Comparison of ENCODE assay signal across 8 mouse cellular contexts in the genomic region with DNA sequence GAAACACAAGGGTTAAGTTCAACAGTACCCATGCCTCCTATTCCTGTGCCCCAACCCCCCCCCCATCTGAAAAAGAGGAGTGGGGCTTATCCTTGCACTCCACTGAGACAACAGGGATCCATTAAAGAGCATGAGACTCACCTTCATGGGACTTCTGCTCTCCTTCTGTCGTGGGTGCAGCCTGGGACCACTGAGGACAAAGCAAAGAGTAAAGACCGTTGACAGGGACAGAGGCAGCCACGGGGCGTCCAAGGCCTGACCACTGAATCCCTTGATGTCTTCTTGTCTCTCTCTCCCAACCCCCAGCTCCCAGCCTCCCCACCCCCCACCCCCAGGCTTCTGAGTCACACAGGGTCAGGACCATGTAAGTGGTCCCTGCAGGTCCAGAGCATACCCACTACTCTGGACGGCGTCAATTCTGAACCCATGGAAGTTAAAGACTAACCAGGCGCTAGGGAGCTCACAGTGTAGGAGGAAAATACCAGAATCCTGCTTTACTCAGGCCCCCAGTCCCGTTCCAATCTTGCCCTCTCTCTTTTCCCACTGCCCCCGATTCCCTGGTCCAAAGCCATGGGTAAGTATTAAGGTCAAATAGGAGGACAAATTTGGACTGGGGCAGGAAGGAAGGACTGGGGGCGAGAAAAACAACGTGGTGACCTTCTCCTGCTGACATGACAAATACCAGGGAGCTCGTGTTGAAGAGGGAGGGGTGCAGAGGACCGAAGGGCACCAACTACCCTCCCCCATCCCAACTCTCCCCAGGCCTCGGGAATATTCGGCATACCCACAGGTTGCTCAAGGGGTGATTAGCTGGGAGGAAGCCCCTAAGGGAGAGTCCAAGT. TPM values are rescaled to one million over a fixed set of nuclear protein-coding genes. Genes with fewer than 3 reads are reported as not detected.
DNase-seq lines count a peak whose midpoint lies in the region; ATAC-seq and TF ChIP-seq lines count a peak whose summit lies in the region.

No protein-coding gene starts in this region.

- no peak for TF ChIP-seq CTCF in lung, adult 2 months (IDR thresholded peaks at IDR 0.05; ENCODE audit: insufficient read depth, low read length)

- peak overlapping the region; percentile 88 for H3K9ac ChIP-seq in forebrain, embryonic 11.5 days (ENCODE audit: low read length)
- H3K9ac ChIP-seq in midbrain, embryonic 12.5 days (replicated peaks): peak overlapping the region; percentile 96; the same call in 1 of the 2 replicates

- DNase-seq in lung, adult 2 months: no peak
- no peak for DNase-seq in lung, adult 18-20 months
- DNase-seq in forebrain, embryonic 11.5 days (ENCODE audit: low spot score): no peak
- peak; percentile 76 for DNase-seq in kidney, adult 18-20 months
- DNase-seq in urinary bladder, postnatal 36 days (ENCODE audit: low spot score in 2 of 2): no peak
- no peak for DNase-seq in layer of hippocampus, adult 11-12 months (ENCODE audit: low spot score)

- no peaks in the 10 kb centered on the region; the same call in 1 of the 2 replicates for H3K27me3 ChIP-seq in forebrain, embryonic 11.5 days (ENCODE audit: control insufficient read depth, insufficient read depth, low read length)
- H3K27me3 ChIP-seq in midbrain, embryonic 12.5 days: peaks cover 5% of the 10 kb centered on the region; the same call in 1 of the 2 replicates

- no peak; the same call in 1 of the 2 replicates for TF ChIP-seq POLR2A in lung, adult 2 months (IDR thresholded peaks at IDR 0.05; ENCODE audit: borderline replicate concordance, extremely low read depth, low read depth, low read length)

- 23% methylated on average over 15 of the region's 15 CpGs for WGBS in lung, adult 2 months
- 34% methylated on average over 15 of the region's 15 CpGs for WGBS in forebrain, embryonic 11.5 days
- WGBS in midbrain, embryonic 12.5 days: 30% methylated on average over 15 of the region's 15 CpGs

- H3K4me1 ChIP-seq in lung, adult 2 months (ENCODE audit: control insufficient read depth, insufficient read depth, low read length): peaks cover 6% of the 10 kb centered on the region; the same call in 1 of the 2 replicates
- H3K4me1 ChIP-seq in forebrain, embryonic 11.5 days (replicated peaks; ENCODE audit: control insufficient read depth, insufficient read depth, low read length): peaks cover 29% of the 10 kb centered on the region
- H3K4me1 ChIP-seq in midbrain, embryonic 12.5 days: peaks cover 46% of the 10 kb centered on the region

- ATAC-seq in forebrain, embryonic 11.5 days (replicated peaks; ENCODE audit: low FRiP score): no peak
- no peak for ATAC-seq in midbrain, embryonic 12.5 days (ENCODE audit: low FRiP score, low read depth)
- no peak for ATAC-seq in cerebellum, adult (ENCODE audit: insufficient number of reproducible peaks, low FRiP score, low TSS enrichment)

- no peak overlapping the region; the same call in 1 of the 2 replicates for H3K27ac ChIP-seq in forebrain, embryonic 11.5 days (ENCODE audit: low read depth, low read length)
- H3K27ac ChIP-seq in midbrain, embryonic 12.5 days (replicated peaks): peak overlapping the region; percentile 92

- no peaks in the 10 kb centered on the region; the same call in 1 of the 2 replicates for H3K36me3 ChIP-seq in forebrain, embryonic 11.5 days (ENCODE audit: control insufficient read depth, insufficient read depth, low read length)
- peaks cover 19% of the 10 kb centered on the region for H3K36me3 ChIP-seq in midbrain, embryonic 12.5 days

- H3K9me3 ChIP-seq in forebrain, embryonic 11.5 days (ENCODE audit: control insufficient read depth, low read length): no peaks in the 10 kb centered on the region
- H3K9me3 ChIP-seq in midbrain, embryonic 12.5 days: no peaks in the 10 kb centered on the region

- H3K4me3 ChIP-seq in lung, adult 2 months (replicated peaks; ENCODE audit: extremely low read depth, low read depth, low read length): peak overlapping the region; percentile 91
- H3K4me3 ChIP-seq in forebrain, embryonic 11.5 days (ENCODE audit: low read depth, low read length): peak overlapping the region; percentile 90
- H3K4me3 ChIP-seq in midbrain, embryonic 12.5 days: peak overlapping the region; percentile 87

- H3K4me2 ChIP-seq in forebrain, embryonic 11.5 days (ENCODE audit: low read depth, low read length, severe bottlenecking): peak overlapping the region; percentile 86
- peak overlapping the region; percentile 91 for H3K4me2 ChIP-seq in midbrain, embryonic 12.5 days (replicated peaks)

RNA-seq across cellular contexts. Expression of gene Vegfa, which starts 3.7 kb away (rescaled TPM):
- polyA plus RNA-seq in lung, adult 2 months (2012; rRNA removed): 1,228 and 1,453 TPM in 2 replicates
- 2.9 and 3.3 TPM in 2 replicates for polyA plus RNA-seq in forebrain, embryonic 11.5 days (2014; fragmentation: Nextera tagmentation; extraction: Ambion mirVana)
- polyA plus RNA-seq in midbrain, embryonic 12.5 days (2016; fragmentation: Nextera tagmentation; extraction: Ambion mirVana): 3.4 and 4.0 TPM in 2 replicates

Comparison
In these comparisons a context has a peak if more than half of its experiments do, and no peak if none do; other contexts are left out.
1. RNA of gene Vegfa, which starts 3.7 kb away (polyA plus RNA-seq): 1,228 to 1,453 TPM in lung, adult 2 months; 3.4 to 4.0 TPM in midbrain, embryonic 12.5 days and 2.9 to 3.3 TPM in forebrain, embryonic 11.5 days; every median in the first group is over 100 times any median in the second.
2. Peak in every context shown above with its lines, with median percentiles within 50 percentile points of each other: H3K4me3 ChIP-seq.